Mouse (Mus musculus) midbrain, embryonic 12.5 days (tissue): ENCODE data around the gene Slc27a5. TPM values are rescaled to one million over a fixed set of nuclear protein-coding genes. Genes with fewer than 3 reads are reported as not detected.

Experiments
- ATAC-seq: fragments of 200-750 bp; cut with Nextera tagmentation; 2 replicates; pipeline ENCODE4 v1.8.0; 2017; ENCODE audit warnings: low read depth, moderate TSS enrichment, moderate library complexity; ENCODE audit not compliant: low FRiP score
- H3K27ac ChIP-seq: fragments of 300-500 bp; sonication (generic); replicated peaks from 2 replicates; pipeline ENCODE4 v1.5.1; 2016; ENCODE audit warnings: mild to moderate bottlenecking
- H3K27me3 ChIP-seq: fragments of 300-500 bp; sonication (generic); 2 replicates; pipeline ENCODE4 v1.6.1; 2016; ENCODE audit warnings: mild to moderate bottlenecking
- H3K36me3 ChIP-seq: fragments of 300-500 bp; sonication (generic); 2 replicates; pipeline ENCODE4 v1.6.1; 2016
- H3K4me1 ChIP-seq: fragments of 300-500 bp; sonication (generic); 2 replicates; pipeline ENCODE4 v1.6.1; 2016
- H3K4me2 ChIP-seq: fragments of 300-500 bp; sonication (generic); replicated peaks from 2 replicates; pipeline ENCODE4 v1.6.1; 2016; ENCODE audit warnings: mild to moderate bottlenecking, moderate library complexity
- H3K4me3 ChIP-seq: fragments of 300-500 bp; sonication (generic); 2 replicates; pipeline ENCODE4 v1.5.1; 2016; ENCODE audit warnings: mild to moderate bottlenecking
- H3K9ac ChIP-seq: fragments of 300-500 bp; sonication (generic); replicated peaks from 2 replicates; pipeline ENCODE4 v1.6.1; 2016; ENCODE audit warnings: mild to moderate bottlenecking, moderate library complexity
- H3K9me3 ChIP-seq: fragments of 300-500 bp; sonication (generic); 2 replicates; pipeline ENCODE4 v1.6.1; 2016; ENCODE audit warnings: mild to moderate bottlenecking
- WGBS: fragments of 180-500 bp; shearing (Covaris S2); methylation state at CpG from one replicate; pipeline ENCODE4 v1.1.7; 2016; 5-methylcytosine and 5-hydroxymethylcytosine counted together
- polyA plus RNA-seq: library from polyadenylated mRNA; unstranded; fragments of >200 nt; fragmentation: Nextera tagmentation; extraction: Ambion mirVana; gene quantifications from 2 replicates; pipeline ENCODE4 v1.2.1, GENCODE M21; 2016

Gene Slc27a5
- 0.13 TPM in 1 of 2 replicates, not detected in the other for polyA plus RNA-seq

DNA sequence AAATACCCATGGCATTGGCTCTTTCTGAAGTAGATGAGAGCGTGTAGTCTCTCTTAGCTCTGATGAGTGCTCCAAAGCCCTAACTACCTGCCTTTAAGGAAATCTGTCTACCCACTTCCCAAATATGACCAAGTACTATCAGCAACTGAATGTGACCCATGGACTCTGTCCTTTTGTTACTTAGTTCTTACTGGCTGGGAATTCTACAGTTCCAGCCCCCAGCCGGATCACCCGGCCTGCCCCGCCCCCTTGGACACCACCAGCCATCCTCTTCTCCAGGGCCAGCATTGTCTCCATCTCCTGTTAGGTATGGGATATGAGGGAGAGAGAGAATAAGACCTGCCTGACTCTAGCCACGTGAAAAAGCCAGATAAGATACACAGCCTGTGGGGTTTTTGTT lies at the start of gene Slc27a5:
Gene Slc27a5, minus strand, starts transcription at position 140 of the 400 bp plus-strand sequence.
- no peaks in the 10 kb centered on the region for H3K4me1 ChIP-seq
- no peak for ATAC-seq
- no peaks in the 10 kb centered on the region for H3K27me3 ChIP-seq
- WGBS, result 80% methylated on average over 5 of the region's 5 CpGs
- no peak within 1 kb of the TSS for H3K4me3 ChIP-seq
- H3K27ac ChIP-seq, result no peak within 1 kb of the TSS
- no peak within 1 kb of the TSS for H3K9ac ChIP-seq
- H3K9me3 ChIP-seq, result no peaks in the 10 kb centered on the region
- no peak within 1 kb of the TSS for H3K4me2 ChIP-seq
- no peaks in the 10 kb centered on the region for H3K36me3 ChIP-seq

DNA sequence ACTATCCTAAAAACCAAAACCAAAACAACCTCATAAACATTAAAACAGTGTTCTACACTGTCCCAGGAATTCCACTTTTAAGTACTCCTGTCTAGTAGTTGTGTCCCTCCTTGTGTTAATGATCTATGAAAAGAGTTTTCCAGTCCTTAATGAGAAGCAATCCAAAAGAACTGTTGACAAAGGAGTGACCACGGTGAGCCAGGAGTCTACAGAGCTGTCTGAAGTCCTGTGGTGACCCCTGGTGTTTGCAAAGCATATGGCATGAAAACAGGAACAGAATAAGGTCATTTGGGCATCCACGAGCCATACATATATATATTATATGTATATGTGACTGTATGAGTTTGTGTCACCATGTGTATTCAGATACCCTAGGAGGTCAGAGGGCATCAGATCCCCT lies 48.1 kb upstream of the Slc27a5 start:
- peaks cover 14% of the 10 kb centered on the region for H3K4me1 ChIP-seq
- no peaks in the 10 kb centered on the region for H3K36me3 ChIP-seq
- ATAC-seq, result peak; percentile 50
- H3K4me3 ChIP-seq, result no peak overlapping the region
- no peak overlapping the region for H3K4me2 ChIP-seq
- WGBS, result 6% methylated on average over 2 of the region's 2 CpGs
- H3K27ac ChIP-seq, result no peak overlapping the region
- no peak overlapping the region for H3K9ac ChIP-seq
- H3K9me3 ChIP-seq, result peaks cover 6% of the 10 kb centered on the region; the same call in 1 of the 2 replicates
- peaks cover 47% of the 10 kb centered on the region for H3K27me3 ChIP-seq

DNA sequence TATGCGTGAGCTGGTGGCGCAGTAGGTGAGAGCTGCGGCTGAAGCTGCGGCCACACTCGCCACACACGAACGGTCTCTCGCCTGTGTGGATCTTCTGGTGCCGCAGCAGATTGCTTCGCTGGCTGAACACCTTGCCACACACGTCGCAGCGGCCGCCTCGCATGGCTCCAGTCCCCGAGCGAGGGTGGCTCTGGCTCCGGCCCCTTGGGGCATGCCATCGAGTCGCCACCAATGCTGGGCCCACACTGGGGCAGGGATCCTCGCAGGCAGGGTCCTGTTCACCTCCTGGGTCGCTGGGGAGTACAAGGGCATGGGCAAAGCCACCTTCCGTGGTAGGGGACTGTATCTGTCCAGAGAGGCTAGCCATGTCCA lies 46.2 kb upstream of the Slc27a5 start:
- Histone ChIP-seq H3K9me3 (peaks cover 6% of the 10 kb centered on the region; the same call in 1 of the 2 replicates), H3K4me3 (peak overlapping the region; percentile 50), H3K27ac (no peak overlapping the region), H3K4me1 (peaks cover 16% of the 10 kb centered on the region), H3K4me2 (peak overlapping the region; percentile 87), H3K36me3 (no peaks in the 10 kb centered on the region), H3K27me3 (peaks cover 53% of the 10 kb centered on the region), H3K9ac (peak overlapping the region; percentile 67)
- peak; percentile 17 for ATAC-seq
- 3% methylated on average over 23 of the region's 23 CpGs for WGBS

DNA sequence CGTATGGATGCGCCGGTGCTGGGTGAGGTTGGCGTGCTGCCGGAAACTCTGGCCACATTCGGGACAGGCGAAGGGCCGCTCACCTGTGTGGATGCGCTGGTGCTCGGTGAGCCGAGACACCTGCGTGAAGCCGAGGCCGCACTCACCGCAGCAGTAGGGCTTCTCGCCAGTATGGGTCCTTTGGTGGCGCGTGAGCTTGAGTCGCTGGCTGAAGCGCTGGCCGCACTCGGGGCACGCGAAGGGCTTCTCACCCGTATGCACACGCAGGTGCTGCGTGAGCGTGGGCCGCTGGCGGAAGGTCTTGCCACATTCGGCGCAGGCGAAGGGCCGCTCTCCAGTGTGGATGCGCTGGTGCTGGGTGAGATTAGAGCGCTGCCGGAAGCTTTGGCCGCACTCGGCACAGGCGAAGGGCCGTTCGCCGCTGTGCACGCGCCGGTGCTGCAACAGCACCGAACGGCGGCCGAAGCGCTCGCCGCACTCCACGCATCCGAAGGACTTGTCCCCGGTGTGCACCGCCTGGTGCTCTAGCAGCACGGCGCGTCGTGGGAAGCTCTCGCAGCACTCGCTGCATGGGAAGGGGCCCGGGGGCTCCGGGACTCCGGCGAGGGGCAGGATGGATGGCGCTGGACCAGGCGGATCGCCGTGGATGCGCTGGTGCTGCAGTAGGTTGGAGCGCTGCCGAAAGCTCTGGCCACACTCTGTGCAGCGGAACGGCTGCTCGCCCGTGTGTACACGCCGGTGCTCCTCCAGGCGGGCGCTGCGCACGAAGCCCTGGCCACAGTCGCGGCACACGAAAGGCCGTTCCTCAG lies 45.7 kb upstream of the Slc27a5 start:
- ATAC-seq, result peak; percentile 35
- no peak overlapping the region; the same call in 1 of the 2 replicates for H3K27ac ChIP-seq
- peak overlapping the region; percentile 50 for H3K4me3 ChIP-seq
- peaks cover 53% of the 10 kb centered on the region for H3K27me3 ChIP-seq
- H3K9ac ChIP-seq, result peak overlapping the region; percentile 67
- H3K9me3 ChIP-seq, result peaks cover 6% of the 10 kb centered on the region; the same call in 1 of the 2 replicates
- peak overlapping the region; percentile 87 for H3K4me2 ChIP-seq
- no peaks in the 10 kb centered on the region for H3K36me3 ChIP-seq
- peaks cover 22% of the 10 kb centered on the region for H3K4me1 ChIP-seq
- 6% methylated on average over 88 of the region's 88 CpGs for WGBS

DNA sequence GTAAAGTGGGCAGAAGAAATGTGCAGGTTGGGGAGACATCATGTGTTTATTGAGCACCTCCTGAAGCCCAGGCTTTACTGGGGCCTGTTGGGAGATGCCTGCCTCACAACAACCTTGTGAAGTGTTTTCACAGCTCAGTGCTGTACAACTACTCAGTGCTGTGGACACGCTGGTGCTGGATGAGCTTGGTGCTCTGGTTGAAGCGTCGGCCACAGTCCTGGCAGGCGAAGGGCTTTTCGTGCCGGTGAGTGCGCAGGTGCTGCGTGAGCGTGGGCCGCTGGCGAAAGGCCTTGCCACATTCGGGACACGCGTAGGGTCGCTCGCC lies 45.1 kb upstream of the Slc27a5 start:
- Histone ChIP-seq H3K27ac (no peak overlapping the region), H3K36me3 (no peaks in the 10 kb centered on the region), H3K4me2 (peak overlapping the region; percentile 87), H3K4me1 (peaks cover 25% of the 10 kb centered on the region), H3K9ac (peak overlapping the region; percentile 67; the same call in 1 of the 2 replicates), H3K9me3 (peaks cover 6% of the 10 kb centered on the region; the same call in 1 of the 2 replicates), H3K27me3 (peaks cover 53% of the 10 kb centered on the region), H3K4me3 (peak overlapping the region; percentile 50)
- no peak for ATAC-seq
- WGBS, result 42% methylated on average over 16 of the region's 16 CpGs

DNA sequence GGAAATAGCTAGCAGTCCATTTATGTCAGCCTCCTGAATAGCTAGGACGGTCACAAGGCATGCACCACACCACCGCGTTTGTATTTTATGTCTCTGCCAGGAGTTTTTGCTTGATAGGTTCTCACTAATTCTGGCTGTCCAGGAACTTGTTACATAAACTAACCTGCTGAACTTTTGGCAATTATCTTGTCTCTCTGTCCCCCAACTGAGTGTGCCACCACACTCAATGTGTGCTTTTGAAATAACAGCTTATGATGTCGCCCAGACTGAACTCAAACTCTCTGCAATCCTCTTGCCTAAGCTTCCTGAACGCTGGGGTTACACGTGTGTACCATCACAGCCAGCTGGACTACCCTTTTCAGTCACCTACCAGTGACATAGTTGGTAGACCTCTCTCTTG lies 44.5 kb upstream of the Slc27a5 start:
- Histone ChIP-seq H3K9ac (no peak overlapping the region), H3K4me1 (peaks cover 25% of the 10 kb centered on the region), H3K4me3 (no peak overlapping the region), H3K9me3 (peaks cover 6% of the 10 kb centered on the region; the same call in 1 of the 2 replicates), H3K27me3 (peaks cover 53% of the 10 kb centered on the region), H3K27ac (no peak overlapping the region), H3K4me2 (no peak overlapping the region), H3K36me3 (no peaks in the 10 kb centered on the region)
- no peak for ATAC-seq
- WGBS, result 78% methylated on average over 6 of the region's 6 CpGs

DNA sequence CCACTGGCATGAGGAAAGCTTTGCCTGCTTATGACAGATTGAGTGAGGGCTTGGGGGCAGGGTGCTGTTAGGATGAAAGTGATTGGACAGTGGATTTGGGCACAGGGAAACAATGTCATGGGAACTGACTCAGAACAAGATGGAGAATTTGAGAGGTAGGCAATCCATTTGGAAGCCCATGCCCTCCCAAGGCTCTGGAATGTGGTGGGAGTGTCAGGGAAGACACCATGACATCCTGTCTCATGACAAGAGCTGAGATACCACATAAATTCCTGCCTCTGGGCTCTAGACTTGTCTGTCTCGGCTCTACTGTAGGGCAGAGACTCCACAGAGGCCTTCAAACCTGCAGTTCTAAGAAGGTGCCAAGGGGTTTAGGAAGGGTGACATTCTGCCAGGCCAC lies 43.3 kb upstream of the Slc27a5 start:
- H3K4me3 ChIP-seq, result no peak overlapping the region
- peaks cover 6% of the 10 kb centered on the region; the same call in 1 of the 2 replicates for H3K9me3 ChIP-seq
- ATAC-seq, result no peak
- no peak overlapping the region for H3K4me2 ChIP-seq
- 74% methylated on average over 1 of the region's 1 CpGs for WGBS
- H3K27me3 ChIP-seq, result peaks cover 53% of the 10 kb centered on the region
- H3K36me3 ChIP-seq, result peaks cover 2% of the 10 kb centered on the region
- H3K9ac ChIP-seq, result no peak overlapping the region
- H3K4me1 ChIP-seq, result peaks cover 33% of the 10 kb centered on the region
- no peak overlapping the region for H3K27ac ChIP-seq

DNA sequence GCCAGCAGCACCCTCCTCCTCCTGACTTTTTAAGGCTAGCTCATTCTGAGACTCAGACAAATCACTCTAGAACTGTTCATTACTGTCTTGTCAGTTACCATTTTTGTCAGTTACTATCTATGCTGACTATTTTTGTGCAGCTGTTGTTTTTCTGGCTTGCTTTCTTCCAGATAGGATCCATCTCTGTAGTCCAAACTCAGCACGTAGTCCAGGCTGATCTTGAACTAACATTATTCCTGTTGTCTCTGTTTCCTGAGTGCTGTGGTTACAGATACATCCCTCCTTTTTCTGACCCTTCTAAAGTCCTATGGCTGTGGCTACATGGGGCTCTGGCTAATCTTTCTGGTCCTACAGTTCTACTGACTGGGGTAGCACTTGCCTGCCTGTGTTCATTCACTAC lies 41.2 kb upstream of the Slc27a5 start:
- H3K9ac ChIP-seq, result peak overlapping the region; percentile 94; the same call in 1 of the 2 replicates
- H3K36me3 ChIP-seq, result peaks cover 16% of the 10 kb centered on the region
- H3K27ac ChIP-seq, result no peak overlapping the region
- no peak for ATAC-seq
- H3K4me3 ChIP-seq, result peak overlapping the region; percentile 81; the same call in 1 of the 2 replicates
- H3K4me2 ChIP-seq, result peak overlapping the region; percentile 79
- peaks cover 39% of the 10 kb centered on the region for H3K4me1 ChIP-seq
- peaks cover 37% of the 10 kb centered on the region for H3K27me3 ChIP-seq
- H3K9me3 ChIP-seq, result peaks cover 6% of the 10 kb centered on the region; the same call in 1 of the 2 replicates
- WGBS, result 83% methylated on average over 1 of the region's 1 CpGs

DNA sequence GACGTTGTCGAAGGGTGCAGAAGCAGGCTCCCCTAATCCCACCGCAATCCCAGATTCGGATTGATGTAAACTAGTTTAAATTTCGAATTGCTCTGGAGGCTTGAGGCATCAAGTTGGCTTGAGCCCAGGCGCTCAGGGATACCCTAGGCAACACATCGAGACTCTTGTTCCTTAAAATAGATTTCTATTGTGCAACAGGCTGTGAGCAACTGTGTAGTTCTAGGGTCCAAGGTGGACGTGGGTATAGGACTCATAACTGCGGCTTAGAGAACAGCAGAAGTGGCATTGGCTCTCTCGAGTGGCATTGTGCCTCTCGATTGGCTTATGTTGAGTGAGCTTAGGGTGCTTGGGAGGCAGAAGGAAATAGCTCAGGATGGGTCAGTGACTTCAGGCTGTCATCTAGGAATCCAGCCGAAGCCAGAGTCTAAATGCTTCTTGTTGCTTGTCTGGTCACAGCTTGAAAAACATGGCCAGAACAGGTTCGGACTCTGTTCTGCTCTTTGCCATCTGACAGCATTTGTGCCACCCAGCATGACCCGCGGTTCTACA lies 40.7 kb upstream of the Slc27a5 start:
- Histone ChIP-seq H3K4me1 (peaks cover 38% of the 10 kb centered on the region), H3K36me3 (peaks cover 16% of the 10 kb centered on the region), H3K27me3 (peaks cover 32% of the 10 kb centered on the region), H3K27ac (peak overlapping the region; percentile 100), H3K9me3 (peaks cover 6% of the 10 kb centered on the region; the same call in 1 of the 2 replicates), H3K4me2 (peak overlapping the region; percentile 79), H3K9ac (peak overlapping the region; percentile 94), H3K4me3 (peak overlapping the region; percentile 81)
- 30% methylated on average over 15 of the region's 15 CpGs for WGBS
- no peak for ATAC-seq

DNA sequence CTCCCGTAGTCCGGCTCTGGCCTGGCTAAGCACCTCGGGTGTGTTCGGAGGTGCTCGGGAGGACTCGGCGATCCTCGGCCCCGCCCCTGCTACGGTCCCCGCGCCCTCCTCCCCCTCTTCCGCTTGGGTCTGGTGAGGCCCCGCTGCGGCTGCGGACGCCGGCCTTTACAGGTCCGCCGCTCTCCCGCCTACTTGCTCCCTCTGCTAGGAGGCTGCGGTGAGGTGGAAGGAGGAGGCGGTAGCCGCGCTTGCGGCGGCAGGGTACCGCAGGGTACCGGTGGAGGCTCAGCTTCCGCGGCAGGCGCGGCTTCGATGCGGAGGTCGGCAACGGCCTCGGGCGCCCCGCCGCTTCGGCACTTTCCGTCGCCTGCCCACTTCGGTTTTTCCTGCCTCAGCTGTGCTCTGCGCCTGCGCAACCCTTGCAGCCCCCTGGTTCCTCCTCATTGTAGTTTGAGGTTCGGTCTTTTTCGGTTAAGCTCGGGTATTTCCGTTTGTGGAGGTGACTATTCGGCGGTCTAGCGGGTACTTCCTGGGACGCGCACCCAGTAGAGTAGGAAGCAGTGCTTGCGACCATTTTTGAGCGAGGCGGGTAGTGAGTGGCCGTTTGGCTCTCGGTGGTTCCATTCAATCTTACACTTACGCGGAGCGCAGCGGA lies 40.0 kb upstream of the Slc27a5 start, which contains the start of gene Ube2m:
Gene Ube2m, minus strand, starts transcription at position 375 of the 655 bp plus-strand sequence.
- peaks cover under 1% of the 10 kb centered on the region; the same call in 1 of the 2 replicates for H3K9me3 ChIP-seq
- H3K36me3 ChIP-seq, result peaks cover 16% of the 10 kb centered on the region
- peaks cover 25% of the 10 kb centered on the region for H3K27me3 ChIP-seq
- WGBS, result under 1% methylated on average over 65 of the region's 65 CpGs
- ATAC-seq, result peak; percentile 92
- H3K9ac ChIP-seq, result peak within 1 kb of the TSS; percentile 94
- peak within 1 kb of the TSS; percentile 81 for H3K4me3 ChIP-seq
- H3K4me2 ChIP-seq, result peak within 1 kb of the TSS; percentile 79
- peaks cover 38% of the 10 kb centered on the region for H3K4me1 ChIP-seq
- peak within 1 kb of the TSS; percentile 100 for H3K27ac ChIP-seq

DNA sequence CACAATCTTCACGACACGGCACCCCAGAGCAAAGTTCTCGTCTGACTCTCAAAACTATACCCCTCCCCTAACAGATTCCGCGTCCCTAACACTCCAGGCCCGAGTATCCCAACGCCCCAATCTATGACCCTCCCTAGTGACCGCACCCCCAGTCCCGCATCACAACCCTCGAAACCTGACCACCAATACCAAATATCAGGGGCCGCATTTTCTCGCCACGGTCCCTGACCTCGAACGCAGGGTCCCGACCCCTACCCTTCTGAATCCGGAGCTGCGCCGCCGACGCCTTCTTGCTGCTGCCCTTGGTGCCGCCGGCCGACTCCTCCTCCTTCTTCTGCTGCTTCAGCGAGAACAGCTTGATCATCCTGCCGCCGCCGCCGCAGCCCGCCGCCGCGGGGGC lies 39.4 kb upstream of the Slc27a5 start:
- peak overlapping the region; percentile 79 for H3K4me2 ChIP-seq
- H3K27ac ChIP-seq, result peak overlapping the region; percentile 100
- H3K36me3 ChIP-seq, result peaks cover 21% of the 10 kb centered on the region
- H3K9me3 ChIP-seq, result no peaks in the 10 kb centered on the region
- peak overlapping the region; percentile 94 for H3K9ac ChIP-seq
- WGBS, result 0% methylated on average over 32 of the region's 33 CpGs
- ATAC-seq, result peak; percentile 4
- peaks cover 19% of the 10 kb centered on the region for H3K27me3 ChIP-seq
- H3K4me1 ChIP-seq, result peaks cover 38% of the 10 kb centered on the region
- peak overlapping the region; percentile 81 for H3K4me3 ChIP-seq
